Mouse (Mus musculus) adipocyte (in vitro differentiated cells): Measurements from ENCODE around the gene Tgfbr3l.
A peak's percentile ranks its signal among the peaks of the same experiment; 100 is the strongest.
"Not testable (repeated sequence)": the region's sequence is repeated elsewhere in the genome, so short reads cannot be mapped to it uniquely, and the experiment has no call there.

Source experiments
- DNase-seq: peaks from one replicate; pipeline ENCODE4 v3.0.0-alpha.2; 2016; ENCODE audit warnings: low spot score

The Tgfbr3l gene

GRCm38 (mm10) chr8:4237814-4238433 lies 10.1 kb upstream of the Tgfbr3l start:
- DNase-seq = no peak

GRCm38 (mm10) chr8:4238434-4239192 lies 9.4 kb upstream of the Tgfbr3l start, which contains the start of the genes Map2k7 and Gm49320:
TSS of gene Map2k7 (plus strand) at chr8:4238740.
TSS of gene Gm49320 (plus strand) at chr8:4238865.
- peak; percentile 100 for DNase-seq

GRCm38 (mm10) chr8:4239193-4239890 lies 8.7 kb upstream of the Tgfbr3l start:
- no peak for DNase-seq

DNA sequence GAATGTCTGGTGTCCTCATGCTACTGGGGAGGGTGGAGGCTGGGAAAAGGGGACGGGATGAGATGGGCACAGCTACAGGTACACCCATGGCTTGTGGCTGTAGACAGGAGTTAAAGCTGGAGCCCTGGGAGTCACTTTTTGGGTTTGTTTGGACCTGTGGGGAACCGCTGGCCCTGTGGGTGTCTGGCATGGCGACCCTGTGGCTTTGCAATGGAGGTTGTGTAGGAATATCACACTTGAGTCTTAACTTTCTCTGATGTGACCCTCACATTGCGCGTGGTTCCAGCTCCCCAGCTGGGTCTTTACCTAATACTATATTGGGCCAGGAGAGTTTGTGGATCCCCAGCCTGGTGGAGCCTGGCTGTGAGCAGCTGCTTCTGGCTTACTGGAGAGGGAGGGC lies 3.0 kb upstream of the Tgfbr3l start:
- no peak for DNase-seq

DNA sequence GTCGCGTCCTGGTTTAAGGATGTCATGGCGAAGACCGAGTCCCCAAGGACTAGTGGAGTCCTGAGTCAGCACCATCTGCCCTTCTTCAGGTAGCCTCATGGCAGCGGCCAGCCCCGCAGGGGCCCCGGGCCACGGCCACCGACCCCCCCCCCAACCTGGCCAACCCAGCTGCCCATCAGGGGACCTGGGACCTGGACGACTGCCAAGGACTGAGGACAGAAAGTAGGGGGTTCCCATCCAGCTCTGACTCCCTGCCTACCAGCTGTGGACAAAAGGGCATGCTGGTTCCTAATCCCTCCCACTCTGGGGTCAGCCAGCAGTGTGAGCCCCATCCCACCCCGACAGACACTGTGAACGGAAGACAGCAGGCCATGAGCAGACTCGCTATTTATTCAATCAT lies 2.3 kb upstream of the Tgfbr3l start:
- no peak for DNase-seq

DNA sequence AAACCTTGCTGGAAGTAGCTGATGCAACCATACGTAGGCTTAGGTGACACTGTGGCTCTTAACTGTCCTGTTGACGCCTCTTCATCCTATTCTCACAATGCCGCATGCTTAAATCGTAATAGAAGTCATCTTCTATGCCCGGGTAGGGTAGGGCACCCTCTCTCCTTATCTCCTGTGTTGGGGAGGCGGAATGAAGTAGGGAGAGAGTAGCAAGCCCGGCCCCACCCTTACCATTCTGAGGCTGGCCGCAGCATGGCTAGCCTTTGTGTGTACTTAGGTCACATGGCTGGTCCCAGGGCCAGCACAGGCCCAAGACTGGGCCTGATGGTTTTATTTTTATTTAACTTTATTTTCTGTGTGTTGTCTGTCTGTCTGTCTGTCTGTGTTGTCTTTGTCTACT lies 773 bp upstream of the Tgfbr3l start:
- no peak for DNase-seq

DNA sequence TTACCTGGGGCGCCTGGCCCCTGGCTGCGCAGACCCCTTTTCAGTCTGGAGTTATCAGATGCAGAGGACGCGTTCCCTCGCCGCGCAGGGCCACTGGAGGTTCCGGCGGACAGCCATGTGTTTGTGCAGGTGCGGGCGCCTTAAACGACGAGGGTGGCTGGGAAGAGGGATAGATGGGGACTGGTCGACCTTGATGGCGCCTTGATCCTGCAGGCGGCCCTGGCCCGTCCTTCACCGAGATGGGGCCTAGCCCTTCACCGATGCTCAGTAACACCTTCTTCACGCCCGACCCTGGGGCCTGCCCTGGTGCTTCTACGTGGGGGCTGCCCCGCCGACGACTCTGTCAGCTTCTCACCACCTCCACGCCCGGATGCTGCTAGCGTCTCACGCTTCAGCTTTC lies 1.2 kb downstream of the Tgfbr3l start:
- DNase-seq = no peak

DNA sequence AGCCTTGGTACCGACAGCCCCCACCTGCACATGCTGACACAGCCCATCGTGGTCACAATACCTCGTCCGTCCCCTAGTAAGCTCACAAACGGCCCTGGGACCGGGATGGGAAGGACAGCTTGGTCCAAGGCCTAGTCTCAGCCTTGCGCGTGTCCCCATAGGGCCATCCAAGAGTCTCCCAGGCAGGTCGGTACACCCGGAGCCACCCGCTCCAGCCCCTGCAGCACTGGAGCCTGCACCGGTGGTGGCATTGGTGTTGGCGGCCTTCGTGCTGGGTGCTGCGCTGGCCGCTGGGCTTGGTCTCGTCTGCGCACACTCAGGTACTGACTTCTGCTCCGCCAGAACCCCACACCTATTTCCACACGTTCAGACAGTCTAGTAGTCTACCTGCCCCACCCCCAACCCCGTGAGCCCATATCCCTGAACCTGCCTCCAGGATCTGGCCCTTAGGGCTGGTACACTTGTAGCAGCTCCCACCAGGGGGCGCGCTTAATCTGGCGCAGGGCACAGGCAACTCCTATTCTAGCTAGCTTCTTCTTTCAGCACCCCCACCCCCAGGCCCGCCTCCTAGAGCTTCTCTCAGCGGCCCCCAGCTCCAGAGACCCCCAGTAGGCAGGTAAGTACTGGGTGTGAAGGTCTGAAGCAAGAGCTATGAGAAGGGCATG lies 2.4 kb downstream of the Tgfbr3l start:
- DNase-seq = peak; percentile 89

DNA sequence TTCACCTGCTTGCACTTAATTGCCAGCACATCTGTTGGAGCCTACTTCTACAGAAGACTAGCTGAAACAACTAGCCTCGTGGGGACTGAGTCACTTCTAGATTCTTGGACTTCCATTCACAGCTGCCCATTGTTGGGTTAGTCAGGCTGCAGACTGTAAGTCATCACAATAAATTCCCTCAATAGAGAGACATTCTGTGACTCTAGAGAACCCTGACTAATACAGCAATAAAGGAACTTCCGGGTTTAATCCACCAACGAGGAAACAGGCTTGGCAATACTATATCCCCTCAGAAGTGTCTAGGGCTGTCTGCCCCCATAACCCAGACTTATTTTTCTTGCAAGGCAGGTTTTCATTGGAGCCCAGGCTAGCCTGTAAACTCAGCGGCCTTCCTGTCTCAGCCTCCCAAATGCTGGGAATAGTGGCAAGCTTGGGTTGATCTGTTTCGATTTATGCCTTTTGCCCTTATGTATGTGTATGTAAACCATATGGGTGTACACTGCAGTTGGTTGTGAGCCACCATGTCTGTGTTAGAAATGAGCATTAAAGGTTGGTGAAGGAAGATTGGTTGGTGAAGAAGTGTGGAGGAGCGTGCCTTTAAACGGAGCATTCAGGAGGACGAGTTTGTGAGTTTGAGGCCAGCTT lies 4.2 kb downstream of the Tgfbr3l start:
- DNase-seq = no peak

GRCm38 (mm10) chr8:4252934-4253841 lies 5.2 kb downstream of the Tgfbr3l start, which contains the start of gene Snapc2:
TSS of gene Snapc2 (plus strand) at chr8:4253080.
- peak; percentile 98 for DNase-seq

DNA sequence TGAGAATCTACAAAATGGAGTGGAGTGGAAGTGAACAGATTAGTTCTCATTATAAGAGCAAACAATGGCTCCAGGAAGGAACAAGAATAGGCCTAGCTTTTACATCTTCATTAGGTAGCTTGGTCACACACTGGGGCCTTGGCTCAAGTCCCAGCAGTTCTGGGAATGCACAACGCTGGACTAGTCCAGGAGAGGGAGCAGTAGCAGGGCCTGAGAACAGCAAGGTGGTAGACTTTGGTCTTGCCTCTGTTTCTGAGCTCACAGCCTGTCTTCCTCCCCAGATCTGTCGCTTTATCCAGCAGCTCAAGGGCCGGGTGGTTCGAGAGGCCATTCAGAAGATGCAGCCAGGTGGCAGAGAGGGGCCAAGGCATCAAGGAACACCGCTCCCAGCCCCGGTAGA lies 6.0 kb downstream of the Tgfbr3l start:
- peak; percentile 91 for DNase-seq

GRCm38 (mm10) chr8:4255471-4255870 lies 7.5 kb downstream of the Tgfbr3l start:
- DNase-seq = not testable (repeated sequence)

DNA sequence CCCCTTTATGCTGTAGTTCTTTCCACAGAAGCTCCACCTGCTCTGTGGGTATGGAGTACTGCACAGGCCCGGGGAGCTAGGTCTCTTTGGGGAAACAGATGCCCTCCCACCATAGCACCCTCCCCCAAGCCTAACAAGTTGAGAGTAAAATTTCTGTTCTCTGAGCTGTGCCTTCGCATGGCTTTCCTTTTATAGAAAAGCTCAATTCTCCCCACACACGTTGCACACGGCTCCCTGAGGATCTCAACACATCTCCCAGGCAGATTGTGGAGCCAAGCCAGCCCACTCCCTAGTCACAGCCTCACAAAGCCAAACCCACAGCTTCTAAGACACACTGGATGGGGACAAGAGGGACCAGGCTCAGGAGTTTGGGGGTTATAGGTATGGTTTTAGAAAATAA lies 8.9 kb downstream of the Tgfbr3l start:
- no peak for DNase-seq

DNA sequence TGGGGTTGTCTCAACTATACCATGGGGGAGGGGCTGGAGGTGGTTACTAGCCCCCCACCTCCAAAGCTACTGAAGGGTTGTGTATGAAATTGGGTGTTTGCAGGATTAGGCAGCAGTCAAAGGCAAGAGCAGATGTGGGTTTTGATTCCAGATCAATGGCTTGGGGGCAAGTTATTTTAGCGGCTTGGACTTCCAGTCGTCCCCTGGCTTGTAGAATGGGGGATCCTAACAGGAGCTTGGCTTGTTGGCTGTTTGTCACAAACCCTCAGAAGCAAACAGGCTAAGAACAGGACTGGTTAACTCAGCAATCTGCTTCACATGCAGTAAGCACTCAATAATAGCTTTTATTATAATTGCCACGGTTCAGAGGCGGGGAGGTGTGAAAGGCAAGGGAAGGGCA lies 9.3 kb downstream of the Tgfbr3l start:
- DNase-seq = no peak

DNA sequence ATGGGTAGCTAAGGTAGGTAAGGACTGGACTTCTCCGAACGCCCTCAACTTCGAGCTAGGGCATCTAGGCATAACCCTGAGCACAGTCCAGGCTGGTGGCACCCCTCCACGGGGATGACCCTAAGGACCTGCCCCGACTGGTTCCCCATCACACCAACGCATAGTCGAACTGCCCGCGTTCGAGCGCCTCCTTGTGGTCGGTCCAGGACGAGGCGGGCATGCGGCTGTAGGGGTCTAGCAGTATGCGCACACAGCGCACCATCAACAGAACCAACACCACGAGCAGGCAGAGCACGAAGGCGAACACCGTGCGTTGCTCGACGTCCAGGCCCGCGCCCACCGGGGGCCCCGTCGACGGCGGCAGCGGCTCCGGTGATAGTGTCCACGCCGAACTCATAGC lies 10.2 kb downstream of the Tgfbr3l start:
- DNase-seq = peak; percentile 60

GRCm38 (mm10) chr8:4258678-4259077 lies 10.7 kb downstream of the Tgfbr3l start:
- no peak for DNase-seq

GRCm38 (mm10) chr8:4259125-4259804 lies 11.3 kb downstream of the Tgfbr3l start, which contains the start of gene Ctxn1:
TSS of gene Ctxn1 (minus strand) at chr8:4259274.
- peak; percentile 91 for DNase-seq

- DNase-seq = no peak
These were observed 11.8 kb downstream of the Tgfbr3l start for GRCm38 (mm10) chr8:4259805-4260170.

- DNase-seq = peak; percentile 60
These were observed 15.2 kb downstream of the Tgfbr3l start for GRCm38 (mm10) chr8:4263105-4263791.
